Mouse (Mus musculus) heart, embryonic 12.5 days (tissue): ENCODE measurements around the gene Myo18b. TPM values are rescaled to one million over a fixed set of nuclear protein-coding genes. Genes with fewer than 3 reads are reported as not detected.

Source experiments
- ATAC-seq: fragments of 200-750 bp; cut with Nextera tagmentation; 2 replicates; pipeline ENCODE4 v1.8.0; 2017; ENCODE audit warnings: moderate TSS enrichment, moderate library complexity; ENCODE audit not compliant: insufficient number of reproducible peaks, low FRiP score
- H3K27ac ChIP-seq: fragments of 300-500 bp; sonication (generic); 2 replicates; pipeline ENCODE4 v1.5.1; 2016; ENCODE audit warnings: mild to moderate bottlenecking, moderate library complexity; ENCODE audit not compliant: poor library complexity, severe bottlenecking
- H3K27me3 ChIP-seq: fragments of 300-500 bp; sonication (generic); replicated peaks from 2 replicates; pipeline ENCODE4 v1.6.1; 2016; ENCODE audit warnings: mild to moderate bottlenecking, moderate library complexity
- H3K36me3 ChIP-seq: fragments of 300-500 bp; sonication (generic); 2 replicates; pipeline ENCODE4 v1.6.1; 2016; ENCODE audit warnings: mild to moderate bottlenecking, moderate library complexity
- H3K4me1 ChIP-seq: fragments of 300-500 bp; sonication (generic); replicated peaks from 2 replicates; pipeline ENCODE4 v1.6.1; 2016; ENCODE audit warnings: mild to moderate bottlenecking
- H3K4me2 ChIP-seq: fragments of 300-500 bp; sonication (generic); 2 replicates; pipeline ENCODE4 v1.6.1; 2016; ENCODE audit warnings: mild to moderate bottlenecking, moderate library complexity
- H3K4me3 ChIP-seq: fragments of 300-500 bp; sonication (generic); 2 replicates; pipeline ENCODE4 v1.5.1; 2016; ENCODE audit warnings: mild to moderate bottlenecking
- H3K9ac ChIP-seq: fragments of 300-500 bp; sonication (generic); 2 replicates; pipeline ENCODE4 v1.6.1; 2016; ENCODE audit warnings: mild to moderate bottlenecking, moderate library complexity
- H3K9me3 ChIP-seq: fragments of 300-500 bp; sonication (generic); replicated peaks from 2 replicates; pipeline ENCODE4 v1.6.1; 2016; ENCODE audit warnings: mild to moderate bottlenecking, moderate library complexity
- WGBS: fragments of 180-500 bp; shearing (Covaris S2); methylation state at CpG from one replicate; pipeline ENCODE4 v1.1.7; 2016; 5-methylcytosine and 5-hydroxymethylcytosine counted together
- polyA plus RNA-seq: library from polyadenylated mRNA; unstranded; fragments of >200 nt; fragmentation: Nextera tagmentation; extraction: Ambion mirVana; gene quantifications from 2 replicates; pipeline ENCODE4 v1.2.1, GENCODE M21; 2016

Myo18b gene
- polyA plus RNA-seq, 1 experiment from 2014 or later: 34.7 TPM

- H3K4me3 ChIP-seq: no peak overlapping the region
- H3K4me2 ChIP-seq: no peak overlapping the region
- WGBS: 45% methylated on average over 3 of the region's 3 CpGs
- no peak overlapping the region for H3K27ac ChIP-seq
- ATAC-seq: no peak
- H3K9ac ChIP-seq: no peak overlapping the region
- peaks cover 23% of the 10 kb centered on the region; the same call in 1 of the 2 replicates for H3K36me3 ChIP-seq
- H3K4me1 ChIP-seq: peaks cover 25% of the 10 kb centered on the region
- H3K27me3 ChIP-seq: no peaks in the 10 kb centered on the region
- H3K9me3 ChIP-seq: no peaks in the 10 kb centered on the region
Observed at GRCm38 (mm10) chr5:112700794-112701193, 195.4 kb downstream of the Myo18b start.

GRCm38 (mm10) chr5:112696683-112697082 lies 199.5 kb downstream of the Myo18b start:
- Histone ChIP-seq H3K27me3 (no peaks in the 10 kb centered on the region), H3K4me1 (peaks cover 28% of the 10 kb centered on the region), H3K9ac (no peak overlapping the region), H3K4me3 (no peak overlapping the region), H3K27ac (no peak overlapping the region), H3K4me2 (no peak overlapping the region), H3K36me3 (peaks cover 24% of the 10 kb centered on the region), H3K9me3 (no peaks in the 10 kb centered on the region)
- 57% methylated on average over 4 of the region's 4 CpGs for WGBS
- no peak for ATAC-seq

DNA sequence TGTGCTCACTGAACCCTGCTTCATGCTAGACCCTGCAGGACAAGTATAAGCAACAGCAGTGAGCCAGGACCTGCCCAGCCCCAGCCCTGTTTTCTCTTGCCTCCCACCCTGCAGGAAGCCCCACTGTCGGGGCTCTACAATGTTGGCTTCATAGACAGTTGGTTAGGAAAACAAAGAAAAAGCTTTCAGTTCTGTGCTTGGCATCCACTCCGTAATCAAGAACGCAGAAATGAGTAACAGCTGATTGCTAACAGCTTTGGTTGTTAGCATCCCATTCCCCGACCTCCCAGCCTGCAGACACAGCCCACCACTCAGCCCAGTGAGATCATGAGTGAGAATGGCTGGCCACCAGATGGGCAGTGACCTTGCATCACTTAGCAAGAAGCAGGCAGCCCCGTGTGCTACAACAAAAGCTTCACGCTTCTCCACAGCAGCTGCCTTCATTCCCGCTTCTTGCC lies 200.9 kb downstream of the Myo18b start:
- no peak overlapping the region for H3K4me3 ChIP-seq
- H3K27ac ChIP-seq: no peak overlapping the region
- 57% methylated on average over 7 of the region's 7 CpGs for WGBS
- H3K27me3 ChIP-seq: no peaks in the 10 kb centered on the region
- no peak for ATAC-seq
- H3K4me1 ChIP-seq: peaks cover 28% of the 10 kb centered on the region
- no peak overlapping the region for H3K4me2 ChIP-seq
- H3K9ac ChIP-seq: no peak overlapping the region
- peaks cover 37% of the 10 kb centered on the region for H3K36me3 ChIP-seq
- H3K9me3 ChIP-seq: no peaks in the 10 kb centered on the region

- no peaks in the 10 kb centered on the region for H3K9me3 ChIP-seq
- no peak overlapping the region for H3K4me2 ChIP-seq
- H3K27ac ChIP-seq: no peak overlapping the region
- WGBS: 82% methylated on average over 18 of the region's 18 CpGs
- H3K4me1 ChIP-seq: peaks cover 25% of the 10 kb centered on the region
- no peaks in the 10 kb centered on the region for H3K27me3 ChIP-seq
- peaks cover 45% of the 10 kb centered on the region for H3K36me3 ChIP-seq
- ATAC-seq: no peak
- H3K9ac ChIP-seq: no peak overlapping the region
- no peak overlapping the region for H3K4me3 ChIP-seq
Observed at GRCm38 (mm10) chr5:112693286-112693849, 202.8 kb downstream of the Myo18b start.

- ATAC-seq: peak; percentile 37
- no peaks in the 10 kb centered on the region for H3K27me3 ChIP-seq
- no peak overlapping the region for H3K4me3 ChIP-seq
- no peaks in the 10 kb centered on the region for H3K9me3 ChIP-seq
- H3K4me2 ChIP-seq: no peak overlapping the region
- H3K36me3 ChIP-seq: peaks cover 40% of the 10 kb centered on the region
- no peaks in the 10 kb centered on the region for H3K4me1 ChIP-seq
- H3K27ac ChIP-seq: no peak overlapping the region
- 70% methylated on average over 4 of the region's 4 CpGs for WGBS
- no peak overlapping the region for H3K9ac ChIP-seq
Observed at GRCm38 (mm10) chr5:112687100-112687818, 208.9 kb downstream of the Myo18b start.

DNA sequence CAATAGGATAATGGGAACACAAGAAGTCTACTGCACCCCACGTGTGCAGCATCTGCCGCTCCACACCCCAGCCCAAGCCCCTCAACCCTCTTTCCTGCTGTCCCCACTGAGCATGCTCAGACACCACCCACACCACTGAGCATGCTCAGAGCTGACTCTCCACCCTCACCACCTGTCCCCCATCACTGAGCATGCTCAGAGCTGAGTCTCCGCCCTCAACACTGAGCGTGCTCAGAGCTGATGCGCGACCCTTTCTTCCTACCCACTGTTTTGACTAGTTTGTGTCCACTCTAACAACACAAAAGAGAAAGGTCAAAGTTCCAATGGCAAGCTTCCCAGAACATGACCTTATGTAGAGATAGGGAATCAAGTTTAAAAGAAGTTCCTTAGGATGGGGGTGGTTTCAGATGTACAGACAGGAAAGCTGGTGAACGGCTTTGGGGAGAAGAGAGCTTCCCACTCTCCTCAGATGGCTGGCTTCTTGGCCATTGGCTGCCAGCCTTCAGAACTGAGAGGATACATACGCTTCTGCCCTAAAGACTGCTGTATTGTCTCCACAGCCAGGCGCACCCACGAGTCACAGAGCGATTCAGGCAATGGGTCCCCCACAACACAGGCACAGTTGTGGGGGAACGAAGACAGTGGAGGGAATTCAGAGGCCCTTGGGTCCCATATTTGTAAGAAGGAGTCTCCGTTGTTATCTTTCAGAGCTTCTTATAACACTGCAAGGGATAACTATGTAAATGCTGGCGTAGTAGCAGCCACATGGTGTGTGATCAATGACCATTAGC lies 209.7 kb downstream of the Myo18b start:
- Histone ChIP-seq H3K4me2 (no peak overlapping the region), H3K9me3 (no peaks in the 10 kb centered on the region), H3K36me3 (peaks cover 33% of the 10 kb centered on the region), H3K9ac (no peak overlapping the region), H3K27ac (no peak overlapping the region), H3K4me1 (no peaks in the 10 kb centered on the region), H3K4me3 (no peak overlapping the region), H3K27me3 (peaks cover 6% of the 10 kb centered on the region)
- no peak for ATAC-seq
- WGBS: 72% methylated on average over 14 of the region's 14 CpGs

GRCm38 (mm10) chr5:112679251-112679650 lies 216.9 kb downstream of the Myo18b start:
- peaks cover 48% of the 10 kb centered on the region for H3K27me3 ChIP-seq
- H3K9ac ChIP-seq: no peak overlapping the region
- 87% methylated on average over 2 of the region's 2 CpGs for WGBS

GRCm38 (mm10) chr5:112678153-112678552 lies 218.0 kb downstream of the Myo18b start:
- Histone ChIP-seq H3K4me2 (no peak overlapping the region), H3K4me3 (no peak overlapping the region), H3K36me3 (no peaks in the 10 kb centered on the region), H3K9me3 (peaks cover 3% of the 10 kb centered on the region; the same call in 1 of the 2 replicates), H3K27me3 (peaks cover 54% of the 10 kb centered on the region), H3K4me1 (0 out of 2 replicates have a peak, but pooled peaks cover 6% of the 10 kb centered on the region), H3K27ac (no peak overlapping the region), H3K9ac (no peak overlapping the region)
- no peak for ATAC-seq
- 75% methylated on average over 4 of the region's 4 CpGs for WGBS

More at GRCm38 (mm10) chr5:112679251-112679650, 216.9 kb downstream of the Myo18b start:
- Histone ChIP-seq H3K9me3 (peaks cover 3% of the 10 kb centered on the region; the same call in 1 of the 2 replicates), H3K4me1 (0 out of 2 replicates have a peak, but pooled peaks cover 6% of the 10 kb centered on the region), H3K36me3 (no peaks in the 10 kb centered on the region), H3K4me2 (no peak overlapping the region), H3K27ac (no peak overlapping the region), H3K4me3 (no peak overlapping the region)
- no peak for ATAC-seq

DNA sequence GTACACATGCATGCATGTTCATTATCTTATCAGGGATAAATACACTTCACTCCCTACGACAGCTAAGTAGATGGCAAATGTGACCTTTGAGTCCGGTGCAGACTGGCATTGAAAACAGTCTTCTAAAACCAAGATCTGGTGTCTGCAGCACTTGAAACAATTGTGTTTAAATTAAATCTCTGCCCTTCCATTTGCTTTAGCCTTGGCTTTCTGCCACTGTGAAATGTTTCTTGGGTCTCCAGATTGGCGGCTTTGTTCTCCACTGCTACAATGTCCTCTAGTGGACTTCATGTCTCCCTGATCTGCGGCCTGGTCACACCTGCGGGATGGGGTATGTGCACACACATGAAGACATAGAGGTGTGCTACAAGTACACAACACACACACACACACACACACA lies 221.4 kb downstream of the Myo18b start:
- no peak overlapping the region for H3K4me2 ChIP-seq
- 54% methylated on average over 5 of the region's 5 CpGs for WGBS
- no peak for ATAC-seq
- no peak overlapping the region for H3K27ac ChIP-seq
- no peak overlapping the region for H3K4me3 ChIP-seq
- peaks cover 67% of the 10 kb centered on the region for H3K27me3 ChIP-seq
- H3K9ac ChIP-seq: no peak overlapping the region
- no peaks in the 10 kb centered on the region for H3K36me3 ChIP-seq
- 0 out of 2 replicates have a peak, but pooled peaks cover 6% of the 10 kb centered on the region for H3K4me1 ChIP-seq
- no peaks in the 10 kb centered on the region for H3K9me3 ChIP-seq

- ATAC-seq: no peak
- H3K36me3 ChIP-seq: no peaks in the 10 kb centered on the region
- no peak overlapping the region for H3K27ac ChIP-seq
- no peaks in the 10 kb centered on the region for H3K9me3 ChIP-seq
- H3K27me3 ChIP-seq: peaks cover 65% of the 10 kb centered on the region
- no peak overlapping the region for H3K9ac ChIP-seq
- no peak overlapping the region for H3K4me3 ChIP-seq
- H3K4me2 ChIP-seq: no peak overlapping the region
- H3K4me1 ChIP-seq: 0 out of 2 replicates have a peak, but pooled peaks cover 6% of the 10 kb centered on the region
- 37% methylated on average over 7 of the region's 7 CpGs for WGBS
Observed at GRCm38 (mm10) chr5:112672457-112672856, 223.7 kb downstream of the Myo18b start.

DNA sequence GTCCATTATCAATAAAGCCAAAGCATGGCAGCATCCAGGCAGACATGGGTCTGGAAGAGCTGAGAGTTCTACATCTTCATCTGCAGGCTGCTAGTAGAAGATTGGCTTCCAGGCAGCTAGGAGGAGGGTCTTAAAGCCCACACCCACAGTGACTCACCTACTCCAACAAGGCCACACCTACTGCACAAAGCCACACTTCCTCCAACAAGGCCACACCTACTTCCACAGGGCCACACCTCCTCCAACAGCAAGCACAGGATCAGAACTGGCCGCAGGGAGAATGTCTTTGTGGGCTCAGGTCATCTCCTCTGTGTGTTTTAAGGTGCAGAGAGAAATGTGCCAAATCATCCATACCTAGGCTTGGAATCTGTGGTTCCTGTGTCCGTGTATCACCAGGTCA lies 224.2 kb downstream of the Myo18b start:
- Histone ChIP-seq H3K4me3 (no peak overlapping the region), H3K9ac (no peak overlapping the region), H3K27ac (no peak overlapping the region), H3K27me3 (peaks cover 65% of the 10 kb centered on the region), H3K4me1 (0 out of 2 replicates have a peak, but pooled peaks cover 6% of the 10 kb centered on the region), H3K36me3 (no peaks in the 10 kb centered on the region), H3K9me3 (no peaks in the 10 kb centered on the region), H3K4me2 (no peak overlapping the region)
- 46% methylated on average over 2 of the region's 2 CpGs for WGBS
- ATAC-seq: no peak
